Mouse (Mus musculus) limb, embryonic 11.5 days (tissue): ENCODE data around the gene Slc35a1. TPM values are rescaled to one million over a fixed set of nuclear protein-coding genes. Genes with fewer than 3 reads are reported as not detected.

Experiments
- ATAC-seq: fragments of 200-750 bp; cut with Nextera tagmentation; 2 replicates; pipeline ENCODE4 v1.8.0; 2017; ENCODE audit warnings: low read depth; ENCODE audit not compliant: insufficient number of reproducible peaks, low FRiP score, low TSS enrichment
- DNase-seq: peaks from one replicate; pipeline ENCODE4 v3.0.0-alpha.2; 2015; ENCODE audit warnings: low spot score
- H3K27ac ChIP-seq: fragments of 300-500 bp; sonication (generic); replicated peaks from 2 replicates; pipeline ENCODE4 v1.5.1; 2014; ENCODE audit warnings: low read depth, mild to moderate bottlenecking, low read length
- H3K27me3 ChIP-seq: fragments of 300-500 bp; sonication (generic); 2 replicates; pipeline ENCODE4 v1.6.1; 2014; ENCODE audit warnings: mild to moderate bottlenecking, low read length, mixed read lengths; ENCODE audit not compliant: control insufficient read depth, insufficient read depth
- H3K36me3 ChIP-seq: fragments of 300-500 bp; sonication (generic); 2 replicates; pipeline ENCODE4 v1.6.1; 2014; ENCODE audit warnings: mild to moderate bottlenecking, low read length, moderate library complexity, mixed read lengths; ENCODE audit not compliant: control insufficient read depth, insufficient read depth
- H3K4me1 ChIP-seq: fragments of 300-500 bp; sonication (generic); 2 replicates; pipeline ENCODE4 v1.6.1; 2014; ENCODE audit warnings: low read length, mixed read lengths; ENCODE audit not compliant: control insufficient read depth, insufficient read depth
- H3K4me2 ChIP-seq: fragments of 300-500 bp; sonication (generic); 2 replicates; pipeline ENCODE4 v1.6.1; 2014; ENCODE audit warnings: low read depth, mild to moderate bottlenecking, moderate library complexity; ENCODE audit not compliant: severe bottlenecking
- H3K4me3 ChIP-seq: fragments of 300-500 bp; sonication (generic); 2 replicates; pipeline ENCODE4 v1.5.1; 2014; ENCODE audit warnings: low read depth, low read length
- H3K9ac ChIP-seq: fragments of 300-500 bp; sonication (generic); 2 replicates; pipeline ENCODE4 v1.6.1; 2014; ENCODE audit warnings: mild to moderate bottlenecking, low read length
- H3K9me3 ChIP-seq: fragments of 300-500 bp; sonication (generic); 2 replicates; pipeline ENCODE4 v1.6.1; 2016; ENCODE audit warnings: low read length; ENCODE audit not compliant: control insufficient read depth
- WGBS: fragments of 180-500 bp; shearing (Covaris S2); extraction: QIAGEN DNeasy Blood & Tissue Kit; methylation state at CpG from one replicate; pipeline ENCODE4 v1.1.7; 2014; 5-methylcytosine and 5-hydroxymethylcytosine counted together
- polyA plus RNA-seq: library from polyadenylated mRNA; unstranded; fragments of >200 nt; fragmentation: Nextera tagmentation; extraction: Ambion mirVana; gene quantifications from 2 replicates; pipeline ENCODE4 v1.2.1, GENCODE M21; 2014

Slc35a1 gene
- polyA plus RNA-seq, 1 experiment from 2014 or later = 51.2 TPM

GRCm38 (mm10) chr4:34639745-34640364 lies 47.4 kb downstream of the Slc35a1 start:
- H3K27ac ChIP-seq = no peak overlapping the region
- H3K4me3 ChIP-seq = no peak overlapping the region
- ATAC-seq (no peak), DNase-seq (no peak)
- H3K4me1 ChIP-seq = 0 out of 2 replicates have a peak, but pooled peaks cover 3% of the 10 kb centered on the region
- H3K9me3 ChIP-seq = no peaks in the 10 kb centered on the region
- no peak overlapping the region for H3K4me2 ChIP-seq
- H3K9ac ChIP-seq = no peak overlapping the region
- WGBS = 60% methylated on average over 5 of the region's 5 CpGs
- H3K27me3 ChIP-seq = no peaks in the 10 kb centered on the region
- H3K36me3 ChIP-seq = no peaks in the 10 kb centered on the region; the same call in none of the 2 replicates

DNA sequence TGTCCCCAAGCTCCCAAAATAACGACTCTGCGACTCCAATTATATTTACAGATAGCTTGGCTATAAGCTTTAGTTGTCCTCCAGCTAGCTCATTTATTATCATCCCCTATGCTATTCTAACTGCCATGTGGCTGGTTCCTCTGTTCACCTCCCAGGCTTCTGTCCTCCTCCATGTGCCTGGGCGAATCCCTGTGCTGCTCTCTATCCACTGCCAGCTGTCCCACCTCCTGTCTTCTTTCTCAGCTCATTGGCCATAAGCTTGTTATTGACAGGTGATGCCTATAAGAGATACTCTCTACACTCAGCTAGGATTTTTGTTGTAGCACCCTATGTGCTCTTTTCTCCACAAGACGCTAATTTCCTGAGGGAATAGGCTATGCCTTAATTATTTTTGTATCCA lies 49.4 kb downstream of the Slc35a1 start:
- Histone ChIP-seq H3K27ac (no peak overlapping the region), H3K9me3 (no peaks in the 10 kb centered on the region), H3K4me2 (no peak overlapping the region), H3K9ac (no peak overlapping the region), H3K36me3 (no peaks in the 10 kb centered on the region; the same call in none of the 2 replicates), H3K4me1 (0 out of 2 replicates have a peak, but pooled peaks cover 3% of the 10 kb centered on the region), H3K27me3 (no peaks in the 10 kb centered on the region), H3K4me3 (no peak overlapping the region)
- DNase-seq = no peak
- 94% methylated on average over 4 of the region's 4 CpGs for WGBS
- no peak for ATAC-seq

DNA sequence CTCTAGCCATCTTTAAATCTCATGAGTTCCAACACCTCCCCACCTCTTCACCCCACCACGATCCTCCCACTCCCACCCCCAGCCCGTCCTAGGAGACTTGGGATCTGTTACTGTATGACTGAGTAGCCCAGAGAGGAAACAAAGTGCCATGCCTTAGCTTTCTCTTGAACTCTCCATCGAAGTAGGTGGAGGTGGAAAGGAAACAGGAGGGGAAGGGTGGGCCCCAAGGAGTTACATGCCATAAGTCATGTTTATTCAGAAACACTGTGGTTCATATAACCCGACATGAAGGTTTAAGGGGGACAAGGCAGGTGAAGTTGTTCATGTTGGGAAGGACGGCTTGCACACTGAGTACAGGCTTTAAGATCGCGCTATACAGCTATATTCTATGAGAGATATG lies 49.9 kb downstream of the Slc35a1 start:
- WGBS = 90% methylated on average over 7 of the region's 7 CpGs
- H3K4me3 ChIP-seq = no peak overlapping the region
- H3K27me3 ChIP-seq = no peaks in the 10 kb centered on the region
- no peak overlapping the region for H3K9ac ChIP-seq
- H3K27ac ChIP-seq = no peak overlapping the region
- ATAC-seq (no peak), DNase-seq (no peak)
- H3K36me3 ChIP-seq = no peaks in the 10 kb centered on the region; the same call in none of the 2 replicates
- no peaks in the 10 kb centered on the region for H3K9me3 ChIP-seq
- 0 out of 2 replicates have a peak, but pooled peaks cover 3% of the 10 kb centered on the region for H3K4me1 ChIP-seq
- H3K4me2 ChIP-seq = no peak overlapping the region

- no peaks in the 10 kb centered on the region for H3K9me3 ChIP-seq
- no peak overlapping the region for H3K4me3 ChIP-seq
- no peaks in the 10 kb centered on the region for H3K27me3 ChIP-seq
- DNase-seq (no peak), ATAC-seq (no peak)
- H3K36me3 ChIP-seq = peaks cover 3% of the 10 kb centered on the region
- H3K27ac ChIP-seq = no peak overlapping the region
- H3K9ac ChIP-seq = no peak overlapping the region
- WGBS = 90% methylated on average over 5 of the region's 5 CpGs
- 0 out of 2 replicates have a peak, but pooled peaks cover 3% of the 10 kb centered on the region for H3K4me1 ChIP-seq
- H3K4me2 ChIP-seq = no peak overlapping the region
Observed at GRCm38 (mm10) chr4:34636036-34636435, 51.2 kb downstream of the Slc35a1 start.

DNA sequence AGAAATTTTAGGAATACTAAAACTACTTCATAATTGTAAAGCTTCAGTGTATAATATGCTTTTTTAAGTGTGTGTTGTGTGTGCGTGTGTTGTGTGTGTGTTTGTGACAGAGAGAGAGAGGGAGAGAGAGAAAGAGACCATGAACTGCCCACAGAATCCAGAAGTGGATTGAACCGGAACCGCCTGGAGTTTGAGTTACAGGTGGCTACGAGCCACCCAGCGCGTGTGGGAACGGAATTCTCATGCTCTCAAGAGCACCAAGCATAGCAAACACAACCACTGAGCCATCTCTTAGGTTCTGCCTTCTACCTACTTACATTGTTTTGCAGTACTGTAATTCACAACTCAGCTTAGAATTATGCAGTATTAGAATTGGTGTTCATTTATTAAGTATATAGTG lies 53.1 kb downstream of the Slc35a1 start:
- Histone ChIP-seq H3K9ac (no peak overlapping the region), H3K4me1 (no peaks in the 10 kb centered on the region), H3K4me3 (no peak overlapping the region), H3K4me2 (no peak overlapping the region), H3K27ac (no peak overlapping the region), H3K36me3 (peaks cover 3% of the 10 kb centered on the region; the same call in 1 of the 2 replicates), H3K9me3 (no peaks in the 10 kb centered on the region), H3K27me3 (no peaks in the 10 kb centered on the region)
- DNase-seq (no peak), ATAC-seq (no peak)
- WGBS = 97% methylated on average over 7 of the region's 7 CpGs

DNA sequence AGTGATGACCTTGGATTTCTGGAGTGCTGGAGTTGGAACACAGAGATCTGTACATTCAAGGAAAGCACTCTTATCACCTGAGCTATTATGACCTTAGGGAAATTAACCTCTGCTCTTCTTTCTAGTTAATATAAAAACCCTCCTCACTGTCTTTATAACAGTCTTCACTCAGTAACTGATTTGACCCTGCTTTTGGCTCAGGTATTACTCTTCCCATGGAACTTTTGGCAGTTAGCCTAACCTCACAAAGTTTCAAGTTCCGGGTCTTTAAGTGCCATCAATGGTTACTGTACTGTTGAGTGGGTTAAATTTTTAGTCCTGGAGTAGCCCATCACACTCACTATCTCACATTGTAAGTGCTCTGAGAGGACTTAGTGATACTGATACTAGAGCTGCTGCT lies 57.3 kb downstream of the Slc35a1 start:
- H3K9ac ChIP-seq = no peak overlapping the region
- no peaks in the 10 kb centered on the region for H3K27me3 ChIP-seq
- H3K27ac ChIP-seq = no peak overlapping the region
- no peaks in the 10 kb centered on the region for H3K4me1 ChIP-seq
- no peak overlapping the region for H3K4me2 ChIP-seq
- H3K9me3 ChIP-seq = no peaks in the 10 kb centered on the region
- no peak overlapping the region for H3K4me3 ChIP-seq
- WGBS = 90% methylated on average over 1 of the region's 1 CpGs
- DNase-seq (no peak), ATAC-seq (no peak)
- H3K36me3 ChIP-seq = peaks cover 5% of the 10 kb centered on the region; the same call in 1 of the 2 replicates

DNA sequence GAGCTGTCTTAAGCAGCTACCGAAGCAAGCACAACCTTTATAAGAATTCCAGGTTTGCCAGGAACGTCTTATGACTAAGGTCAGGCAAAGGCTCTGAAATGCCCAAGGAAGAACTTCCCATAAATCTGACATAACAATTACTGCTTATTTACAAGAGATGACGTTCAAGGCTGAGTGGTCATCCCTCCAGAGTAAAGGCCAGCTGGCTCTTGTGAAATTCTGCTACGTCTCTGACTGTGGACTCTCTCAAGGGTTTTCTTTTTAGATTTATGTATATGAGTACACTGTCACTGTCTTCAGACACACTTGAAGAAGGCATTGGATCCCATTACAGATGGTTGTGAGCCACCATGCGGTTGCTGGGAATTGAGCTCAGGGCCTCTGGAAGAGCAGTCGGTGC lies 60.8 kb downstream of the Slc35a1 start:
- 86% methylated on average over 6 of the region's 6 CpGs for WGBS
- no peaks in the 10 kb centered on the region for H3K27me3 ChIP-seq
- no peak for DNase-seq
- H3K4me1 ChIP-seq = no peaks in the 10 kb centered on the region
- peaks cover 2% of the 10 kb centered on the region; the same call in 1 of the 2 replicates for H3K36me3 ChIP-seq
- no peak overlapping the region for H3K27ac ChIP-seq
- H3K4me2 ChIP-seq = no peak overlapping the region
- no peak for ATAC-seq
- H3K9me3 ChIP-seq = no peaks in the 10 kb centered on the region
- no peak overlapping the region for H3K9ac ChIP-seq
- no peak overlapping the region for H3K4me3 ChIP-seq

GRCm38 (mm10) chr4:34625556-34625955 lies 61.7 kb downstream of the Slc35a1 start:
- H3K36me3 ChIP-seq = 0 out of 2 replicates have a peak, but pooled peaks cover 2% of the 10 kb centered on the region
- no peaks in the 10 kb centered on the region for H3K9me3 ChIP-seq
- WGBS = 86% methylated on average over 4 of the region's 4 CpGs

DNA sequence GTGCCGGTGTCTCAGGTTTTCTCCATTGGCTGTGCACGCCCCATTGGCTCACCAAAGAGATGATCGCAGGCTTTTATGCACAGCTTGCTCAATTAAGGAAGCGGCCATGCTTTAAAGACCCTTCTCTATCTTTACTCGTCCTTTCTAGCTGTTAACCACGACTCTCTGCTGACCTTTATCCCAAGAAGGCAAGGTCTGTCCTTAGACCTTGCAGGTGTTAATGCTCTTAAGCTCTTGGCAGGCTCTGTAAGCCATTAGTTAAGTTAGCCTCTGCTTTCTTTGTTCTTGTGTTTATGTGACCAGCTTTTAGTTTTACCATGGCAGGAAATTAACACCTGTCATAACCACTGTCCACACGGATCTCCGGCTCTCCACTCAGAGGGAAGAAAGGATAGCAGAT lies 71.1 kb downstream of the Slc35a1 start:
- Histone ChIP-seq H3K27ac (no peak overlapping the region), H3K27me3 (no peaks in the 10 kb centered on the region), H3K4me2 (peak overlapping the region; percentile 64; the same call in 1 of the 2 replicates), H3K9me3 (no peaks in the 10 kb centered on the region), H3K4me1 (peaks cover 14% of the 10 kb centered on the region), H3K4me3 (no peak overlapping the region), H3K9ac (no peak overlapping the region), H3K36me3 (no peaks in the 10 kb centered on the region)
- 76% methylated on average over 8 of the region's 8 CpGs for WGBS
- DNase-seq = no peak
- ATAC-seq = no peak

More at GRCm38 (mm10) chr4:34625556-34625955, 61.7 kb downstream of the Slc35a1 start:
- no peaks in the 10 kb centered on the region for H3K27me3 ChIP-seq
- DNase-seq (no peak), ATAC-seq (no peak)
- H3K27ac ChIP-seq = no peak overlapping the region
- H3K4me2 ChIP-seq = no peak overlapping the region
- no peaks in the 10 kb centered on the region for H3K4me1 ChIP-seq
- no peak overlapping the region for H3K9ac ChIP-seq
- no peak overlapping the region for H3K4me3 ChIP-seq
